Mouse (Mus musculus) testis, postnatal 10 days (tissue): ENCODE measurements at regions not wholly inside any gene's neighbourhood (a gene's known extent, or its start where the extent isn't known, plus 50 kb on each side); places are given as distances from the start of the nearest gene placed in this dataset.

Source experiments
- DNase-seq: peaks from one replicate; pipeline ENCODE4 v3.0.0; 2021; ENCODE audit warnings: low spot score

- DNase-seq: peak; percentile 48
Observed at GRCm38 (mm10) chr6:108606231-108606630, 54.2 kb upstream of the Bhlhe40 start.

GRCm38 (mm10) chr6:108608308-108608707 lies 52.1 kb upstream of the Bhlhe40 start:
- DNase-seq: no peak
